Mouse (Mus musculus): ENCODE data around the gene Rab44. TPM values are rescaled to one million over a fixed set of nuclear protein-coding genes. Genes with fewer than 3 reads are reported as not detected.

Rab44 gene
- polyA plus RNA-seq, 1 experiment from 2014 or later, result 3.4 TPM

DNA sequence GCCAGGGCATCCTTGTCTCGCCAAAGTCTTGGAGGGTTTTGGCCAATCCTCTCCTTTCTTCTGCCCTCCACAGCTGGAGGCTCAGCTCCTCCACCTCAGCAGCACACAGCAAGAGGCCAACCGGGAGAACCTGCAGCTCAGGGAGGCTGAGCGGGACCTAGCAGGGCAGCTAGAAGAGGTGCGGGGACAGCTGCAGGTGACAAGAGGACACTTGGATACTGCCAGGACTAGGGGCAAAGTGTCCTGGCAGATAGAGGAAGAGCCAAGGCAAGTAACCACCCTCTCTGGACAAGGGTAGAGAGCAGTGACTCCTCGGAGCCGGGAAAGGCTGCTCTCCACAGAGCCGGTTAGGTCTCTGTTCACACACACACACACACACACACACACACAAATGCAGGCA lies 24.0 kb downstream of the Rab44 start:
- Histone ChIP-seq H3K36me3 (no peaks in the 10 kb centered on the region), H3K4me3 (replicated peaks) (no peak overlapping the region), H3K27ac (replicated peaks) (no peak overlapping the region), H3K27me3 (no peaks in the 10 kb centered on the region), H3K9ac (no peak overlapping the region), H3K4me1 (peaks cover 33% of the 10 kb centered on the region), H3K4me2 (replicated peaks) (no peak overlapping the region), H3K9me3 (replicated peaks) (no peaks in the 10 kb centered on the region)
- WGBS, result 75% methylated on average over 7 of the region's 7 CpGs
- no peak for ATAC-seq (ENCODE audit: insufficient number of reproducible peaks, low FRiP score, low TSS enrichment, low read depth)

- Histone ChIP-seq H3K9me3 (replicated peaks) (no peaks in the 10 kb centered on the region), H3K9ac (no peak overlapping the region), H3K36me3 (no peaks in the 10 kb centered on the region), H3K4me3 (replicated peaks) (no peak overlapping the region), H3K4me2 (replicated peaks) (no peak overlapping the region), H3K4me1 (no peaks in the 10 kb centered on the region; the same call in 1 of the 2 replicates), H3K27me3 (no peaks in the 10 kb centered on the region), H3K27ac (replicated peaks) (no peak overlapping the region)
- ATAC-seq (ENCODE audit: insufficient number of reproducible peaks, low FRiP score, low TSS enrichment, low read depth), result no peak
- WGBS, result 82% methylated on average over 3 of the region's 3 CpGs
Measured at GRCm38 (mm10) chr17:29141577-29141976, 27.6 kb downstream of the Rab44 start.

- no peaks in the 10 kb centered on the region for H3K36me3 ChIP-seq
- WGBS, result 79% methylated on average over 8 of the region's 8 CpGs
- no peak for ATAC-seq (ENCODE audit: insufficient number of reproducible peaks, low FRiP score, low TSS enrichment, low read depth)
- no peak overlapping the region for H3K9ac ChIP-seq
- no peaks in the 10 kb centered on the region for H3K9me3 ChIP-seq (replicated peaks)
- H3K4me1 ChIP-seq, result no peaks in the 10 kb centered on the region; the same call in 1 of the 2 replicates
- no peaks in the 10 kb centered on the region for H3K27me3 ChIP-seq
- no peak overlapping the region for H3K4me3 ChIP-seq (replicated peaks)
- H3K4me2 ChIP-seq (replicated peaks), result no peak overlapping the region
- H3K27ac ChIP-seq (replicated peaks), result no peak overlapping the region
Measured at GRCm38 (mm10) chr17:29143266-29143665, 29.3 kb downstream of the Rab44 start.

GRCm38 (mm10) chr17:29145101-29145500 lies 31.2 kb downstream of the Rab44 start:
- Histone ChIP-seq H3K27ac (replicated peaks) (no peak overlapping the region), H3K4me2 (replicated peaks) (no peak overlapping the region), H3K27me3 (no peaks in the 10 kb centered on the region), H3K9ac (no peak overlapping the region), H3K4me3 (replicated peaks) (no peak overlapping the region), H3K36me3 (no peaks in the 10 kb centered on the region), H3K4me1 (peaks cover 8% of the 10 kb centered on the region), H3K9me3 (replicated peaks) (no peaks in the 10 kb centered on the region)
- WGBS, result 92% methylated on average over 12 of the region's 12 CpGs
- ATAC-seq (ENCODE audit: insufficient number of reproducible peaks, low FRiP score, low TSS enrichment, low read depth), result no peak

GRCm38 (mm10) chr17:29147273-29147672 lies 33.3 kb downstream of the Rab44 start:
- H3K9me3 ChIP-seq (replicated peaks), result no peaks in the 10 kb centered on the region
- H3K27ac ChIP-seq (replicated peaks), result no peak overlapping the region
- no peak overlapping the region for H3K9ac ChIP-seq
- H3K4me3 ChIP-seq (replicated peaks), result no peak overlapping the region
- H3K4me2 ChIP-seq (replicated peaks), result no peak overlapping the region
- H3K27me3 ChIP-seq, result no peaks in the 10 kb centered on the region
- 83% methylated on average over 14 of the region's 14 CpGs for WGBS
- no peaks in the 10 kb centered on the region for H3K36me3 ChIP-seq
- no peak for ATAC-seq (ENCODE audit: insufficient number of reproducible peaks, low FRiP score, low TSS enrichment, low read depth)
- peaks cover 9% of the 10 kb centered on the region for H3K4me1 ChIP-seq

DNA sequence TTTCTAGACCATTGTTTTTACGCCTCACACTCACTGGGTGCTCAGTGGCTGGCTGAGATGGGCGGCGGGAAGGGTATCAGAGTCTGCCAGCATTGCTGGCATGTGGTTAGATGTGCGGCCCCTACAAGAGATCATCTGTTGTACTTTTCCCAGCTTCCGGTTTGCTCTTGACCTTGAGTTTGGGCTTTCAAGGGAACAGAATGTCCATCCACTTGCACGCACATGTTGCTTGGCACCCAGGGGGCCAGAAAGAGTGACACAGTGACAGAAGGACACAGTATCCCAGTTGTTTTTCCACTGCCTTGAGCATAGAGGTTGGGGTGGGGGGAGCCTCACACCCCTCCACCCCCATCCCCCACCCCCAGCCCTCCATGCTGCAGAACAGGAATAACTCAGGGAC lies 33.8 kb downstream of the Rab44 start:
- Histone ChIP-seq H3K4me3 (replicated peaks) (no peak overlapping the region), H3K36me3 (no peaks in the 10 kb centered on the region), H3K4me2 (replicated peaks) (no peak overlapping the region), H3K9me3 (replicated peaks) (no peaks in the 10 kb centered on the region), H3K27ac (replicated peaks) (no peak overlapping the region), H3K27me3 (no peaks in the 10 kb centered on the region), H3K4me1 (peaks cover 9% of the 10 kb centered on the region), H3K9ac (no peak overlapping the region)
- no peak for ATAC-seq (ENCODE audit: insufficient number of reproducible peaks, low FRiP score, low TSS enrichment, low read depth)
- WGBS, result 83% methylated on average over 6 of the region's 6 CpGs

- WGBS, result 46% methylated on average over 7 of the region's 7 CpGs
- no peak for ATAC-seq (ENCODE audit: insufficient number of reproducible peaks, low FRiP score, low TSS enrichment, low read depth)
Measured at GRCm38 (mm10) chr17:29149766-29150165, 35.8 kb downstream of the Rab44 start.

GRCm38 (mm10) chr17:29152547-29152946 lies 38.6 kb downstream of the Rab44 start:
- Histone ChIP-seq H3K4me3 (replicated peaks) (no peak overlapping the region), H3K36me3 (no peaks in the 10 kb centered on the region), H3K27me3 (no peaks in the 10 kb centered on the region), H3K4me2 (replicated peaks) (no peak overlapping the region), H3K9ac (no peak overlapping the region), H3K4me1 (peaks cover 48% of the 10 kb centered on the region), H3K9me3 (replicated peaks) (no peaks in the 10 kb centered on the region), H3K27ac (replicated peaks) (no peak overlapping the region)
- 60% methylated on average over 5 of the region's 5 CpGs for WGBS
- no peak for ATAC-seq (ENCODE audit: insufficient number of reproducible peaks, low FRiP score, low TSS enrichment, low read depth)

More at GRCm38 (mm10) chr17:29149766-29150165, 35.8 kb downstream of the Rab44 start:
- Histone ChIP-seq H3K4me3 (replicated peaks) (no peak overlapping the region), H3K9me3 (replicated peaks) (no peaks in the 10 kb centered on the region), H3K9ac (no peak overlapping the region), H3K27ac (replicated peaks) (peak overlapping the region; percentile 61; the same call in 1 of the 2 replicates), H3K27me3 (no peaks in the 10 kb centered on the region), H3K4me2 (replicated peaks) (no peak overlapping the region), H3K4me1 (peaks cover 22% of the 10 kb centered on the region), H3K36me3 (no peaks in the 10 kb centered on the region)

- Histone ChIP-seq H3K9me3 (replicated peaks) (no peaks in the 10 kb centered on the region), H3K36me3 (no peaks in the 10 kb centered on the region), H3K27me3 (no peaks in the 10 kb centered on the region), H3K9ac (no peak overlapping the region), H3K27ac (replicated peaks) (no peak overlapping the region), H3K4me3 (replicated peaks) (no peak overlapping the region), H3K4me1 (peaks cover 48% of the 10 kb centered on the region), H3K4me2 (replicated peaks) (no peak overlapping the region)
- WGBS, result 79% methylated on average over 13 of the region's 13 CpGs
- ATAC-seq (ENCODE audit: insufficient number of reproducible peaks, low FRiP score, low TSS enrichment, low read depth), result no peak
Measured at GRCm38 (mm10) chr17:29154247-29154646, 40.3 kb downstream of the Rab44 start.

DNA sequence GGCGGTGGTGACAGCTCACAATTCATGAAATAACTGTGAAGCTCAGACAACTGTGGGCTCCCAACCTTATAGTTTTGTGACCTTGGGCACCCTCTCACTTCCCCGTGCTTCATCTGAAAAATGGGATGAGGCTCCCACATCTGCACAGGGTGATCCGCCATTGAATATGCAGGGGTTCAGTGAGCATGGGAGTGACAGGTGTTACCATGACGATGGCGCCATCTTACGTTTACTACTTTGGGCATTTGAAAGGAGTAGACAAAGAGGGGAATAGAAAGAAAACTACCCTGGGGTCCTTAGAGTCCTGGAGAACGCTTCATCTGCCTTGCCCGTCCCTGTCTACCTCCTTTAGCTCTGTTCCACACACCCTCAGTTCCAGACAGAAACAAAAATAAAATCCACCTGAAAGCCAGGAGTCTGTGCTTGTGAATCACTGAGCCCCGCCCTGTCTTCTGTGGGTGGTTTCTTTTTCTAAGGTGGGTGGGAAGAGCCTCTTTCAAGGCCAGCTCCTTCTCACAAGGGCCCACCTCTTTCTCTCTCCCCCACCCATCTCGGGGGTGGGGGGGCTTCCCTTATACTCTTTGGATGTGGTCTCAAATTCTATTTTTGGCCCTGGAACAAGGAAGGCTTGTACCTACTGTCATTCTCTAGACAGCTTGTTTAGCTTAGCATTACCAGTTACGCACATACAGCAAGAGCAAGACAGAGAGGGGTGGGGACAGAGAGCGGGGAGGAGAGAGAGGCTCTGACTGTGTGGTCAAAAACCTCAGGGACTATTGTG lies 41.6 kb downstream of the Rab44 start:
- Histone ChIP-seq H3K36me3 (no peaks in the 10 kb centered on the region), H3K4me2 (replicated peaks) (no peak overlapping the region; the same call in 1 of the 2 replicates), H3K9ac (no peak overlapping the region), H3K9me3 (replicated peaks) (no peaks in the 10 kb centered on the region), H3K4me3 (replicated peaks) (no peak overlapping the region), H3K27me3 (no peaks in the 10 kb centered on the region), H3K27ac (replicated peaks) (peak overlapping the region; percentile 83), H3K4me1 (peaks cover 39% of the 10 kb centered on the region)
- 61% methylated on average over 12 of the region's 12 CpGs for WGBS
- ATAC-seq (ENCODE audit: insufficient number of reproducible peaks, low FRiP score, low TSS enrichment, low read depth), result peak; percentile 71

- Histone ChIP-seq H3K4me3 (replicated peaks) (no peak overlapping the region), H3K4me1 (peaks cover 39% of the 10 kb centered on the region), H3K36me3 (no peaks in the 10 kb centered on the region), H3K27ac (replicated peaks) (peak overlapping the region; percentile 83), H3K4me2 (replicated peaks) (no peak overlapping the region), H3K27me3 (no peaks in the 10 kb centered on the region), H3K9ac (no peak overlapping the region), H3K9me3 (replicated peaks) (no peaks in the 10 kb centered on the region)
- WGBS, result 64% methylated on average over 16 of the region's 16 CpGs
- ATAC-seq (ENCODE audit: insufficient number of reproducible peaks, low FRiP score, low TSS enrichment, low read depth), result 0 out of 2 replicates have a peak, but pooled peaks have one; percentile 20
Measured at GRCm38 (mm10) chr17:29156396-29156795, 42.5 kb downstream of the Rab44 start.

DNA sequence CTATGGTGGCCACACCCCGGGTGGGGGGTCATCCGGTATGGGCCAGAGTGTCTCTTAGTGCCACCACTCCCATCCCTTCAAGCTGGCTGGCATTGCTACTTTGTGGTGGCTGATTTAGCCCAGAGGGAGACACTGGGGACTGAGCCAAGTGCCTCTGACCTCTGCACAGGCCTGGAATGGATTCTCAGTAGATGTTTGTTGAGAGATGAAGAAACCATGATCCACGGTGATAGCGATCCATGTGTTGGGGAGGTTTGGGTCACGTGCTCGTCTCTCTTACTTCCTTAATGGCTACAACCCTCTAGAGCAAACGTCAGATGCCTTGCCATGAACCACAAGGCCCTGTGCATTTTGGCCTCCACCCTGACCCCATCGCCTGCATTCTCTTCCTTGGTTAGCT lies 42.9 kb downstream of the Rab44 start:
- Histone ChIP-seq H3K4me2 (replicated peaks) (no peak overlapping the region), H3K36me3 (no peaks in the 10 kb centered on the region), H3K9ac (no peak overlapping the region), H3K27ac (replicated peaks) (peak overlapping the region; percentile 83), H3K27me3 (no peaks in the 10 kb centered on the region), H3K9me3 (replicated peaks) (no peaks in the 10 kb centered on the region), H3K4me1 (peaks cover 39% of the 10 kb centered on the region), H3K4me3 (replicated peaks) (no peak overlapping the region)
- no peak for ATAC-seq (ENCODE audit: insufficient number of reproducible peaks, low FRiP score, low TSS enrichment, low read depth)
- WGBS, result 73% methylated on average over 8 of the region's 8 CpGs

Data from embryonic facial prominence, embryonic 15.5 days (tissue).